Mouse (Mus musculus) layer of hippocampus, adult 9-11 months (tissue): Measurements from ENCODE around the gene Mrgprb8.
"Not testable (repeated sequence)": the region's sequence is repeated elsewhere in the genome, so short reads cannot be mapped to it uniquely, and the experiment has no call there.

ENCODE experiments used
- DNase-seq: peaks from one replicate; pipeline ENCODE4 v3.0.0; 2022

The Mrgprb8 gene

GRCm38 (mm10) chr7:48388226-48388625 is at the start of gene Mrgprb8:
Mrgprb8 (plus strand) TSS chr7:48388526.
- DNase-seq, result no peak

DNA sequence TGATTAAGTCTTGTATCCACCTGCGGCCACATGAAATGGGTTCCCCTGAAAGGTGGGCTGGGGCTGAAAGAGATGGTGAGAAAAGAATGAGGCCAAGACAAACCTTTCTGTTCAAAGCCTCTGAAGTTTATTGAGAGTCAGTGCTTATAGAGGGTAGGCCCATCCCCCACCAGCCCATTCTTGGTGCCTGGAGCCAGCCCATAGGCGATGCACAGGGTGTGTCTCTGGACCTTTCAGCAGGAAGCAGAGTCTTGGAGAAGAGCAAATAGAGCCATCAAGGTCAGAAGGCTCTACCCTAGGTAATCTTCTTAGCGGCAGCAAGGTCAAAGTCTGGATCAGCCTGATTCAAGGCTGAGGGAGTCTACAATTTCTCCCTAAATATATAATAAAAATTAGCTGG is 47.6 kb downstream of the Mrgprb8 start:
- not testable (repeated sequence) for DNase-seq

DNA sequence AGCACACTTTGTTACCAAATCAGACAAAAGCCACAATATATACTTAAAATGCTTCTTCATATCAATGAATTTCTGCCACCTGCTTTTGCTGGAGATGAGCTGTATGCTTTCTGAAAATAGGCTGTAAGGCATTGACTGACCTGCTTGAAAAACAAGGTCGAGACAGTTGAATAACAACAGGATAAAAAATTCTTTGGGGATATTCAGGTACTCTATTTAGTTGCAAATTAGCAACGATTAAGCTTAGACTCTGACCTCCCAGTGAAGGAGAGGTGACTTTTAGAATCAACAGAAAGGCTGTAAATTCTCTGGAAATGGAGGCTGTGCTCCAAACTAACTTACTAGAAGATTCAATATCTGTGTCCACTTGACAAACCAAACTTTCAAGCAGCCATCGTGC is 48.3 kb downstream of the Mrgprb8 start:
- no peak for DNase-seq
